Mouse (Mus musculus): ENCODE measurements around the gene Lhfpl1. TPM values are rescaled to one million over a fixed set of nuclear protein-coding genes. Genes with fewer than 3 reads are reported as not detected.
"Not testable (repeated sequence)": the region's sequence is repeated elsewhere in the genome, so short reads cannot be mapped to it uniquely, and the experiment has no call there.

Lhfpl1 gene
- total and polyA plus RNA-seq, 2 experiments from 2014 or later: 0.05 TPM; not detected in 1

DNA sequence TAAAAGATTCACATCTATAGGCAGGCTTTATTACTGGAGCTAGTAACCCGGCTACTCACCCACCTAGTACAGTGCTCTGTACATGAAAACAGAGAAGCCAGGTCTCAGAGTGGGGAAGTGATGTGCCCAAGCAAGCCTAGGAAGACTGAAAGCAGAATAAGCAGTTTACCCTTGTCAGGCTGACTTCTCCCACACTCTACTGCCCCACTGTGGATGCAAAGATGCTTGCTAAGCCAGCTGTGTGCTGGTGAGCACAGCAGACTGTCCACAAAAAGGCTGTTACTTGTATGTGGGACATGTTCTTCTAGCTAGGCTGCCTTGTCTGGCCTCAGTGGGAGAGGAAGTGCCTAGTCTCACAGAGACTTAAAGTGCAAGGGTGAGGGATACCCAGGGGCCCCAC is 40.3 kb downstream of the Lhfpl1 start:
- H3K36me3 ChIP-seq (replicated peaks; ENCODE audit: control insufficient read depth, insufficient read depth, low read length): no peaks in the 10 kb centered on the region
- WGBS: 53% methylated on average over 1 of the region's 1 CpGs

DNA sequence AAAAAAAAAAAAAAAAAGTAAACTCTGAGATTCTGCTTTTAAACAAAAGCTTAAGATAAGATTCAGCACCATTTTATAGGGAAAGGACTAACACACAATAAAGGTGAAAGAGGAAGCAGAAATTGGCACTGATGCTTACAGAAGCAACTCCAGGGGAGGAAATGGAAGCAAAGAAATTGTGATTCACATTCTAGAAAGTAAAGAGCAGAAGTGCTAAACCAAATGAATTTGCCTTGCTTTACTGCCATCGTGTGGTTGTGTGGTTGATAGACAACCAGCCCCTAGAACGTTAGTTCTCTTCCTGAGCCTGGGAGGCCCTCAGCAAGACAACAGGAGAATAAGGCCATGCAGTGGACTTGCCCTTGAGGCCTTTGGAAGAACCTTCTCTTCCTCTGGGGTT is 41.7 kb downstream of the Lhfpl1 start:
- Histone ChIP-seq H3K4me2 (ENCODE audit: low read depth, low read length) (no peak overlapping the region), H3K4me3 (ENCODE audit: low read depth, low read length) (no peak overlapping the region), H3K4me1 (ENCODE audit: control insufficient read depth, insufficient read depth) (no peaks in the 10 kb centered on the region), H3K9ac (replicated peaks; ENCODE audit: low read depth, low read length) (no peak overlapping the region), H3K27me3 (ENCODE audit: control insufficient read depth, insufficient read depth, low read length) (no peaks in the 10 kb centered on the region), H3K27ac (ENCODE audit: low read depth) (no peak overlapping the region), H3K9me3 (replicated peaks; ENCODE audit: control insufficient read depth, low read length) (no peaks in the 10 kb centered on the region), H3K36me3 (replicated peaks; ENCODE audit: control insufficient read depth, insufficient read depth, low read length) (no peaks in the 10 kb centered on the region)
- ATAC-seq (ENCODE audit: insufficient read depth, low read depth) (no peak), DNase-seq (ENCODE audit: low spot score) (peak; percentile 16)
- TF ChIP-seq CTCF (IDR thresholded peaks at IDR 0.05; ENCODE audit: low read depth): peak; percentile 56
- TF ChIP-seq EP300 (IDR thresholded peaks at IDR 0.05; ENCODE audit: low read depth): no peak
- WGBS: 11% methylated on average over 2 of the region's 2 CpGs

More for the DNA sequence above, 40.3 kb downstream of the Lhfpl1 start:
- no peak for ATAC-seq (ENCODE audit: insufficient read depth, low read depth)
- Histone ChIP-seq H3K9me3 (replicated peaks; ENCODE audit: control insufficient read depth, low read length) (no peaks in the 10 kb centered on the region), H3K4me2 (ENCODE audit: low read depth, low read length) (no peak overlapping the region), H3K27ac (ENCODE audit: low read depth) (no peak overlapping the region), H3K4me3 (ENCODE audit: low read depth, low read length) (no peak overlapping the region), H3K4me1 (ENCODE audit: control insufficient read depth, insufficient read depth) (no peaks in the 10 kb centered on the region), H3K9ac (replicated peaks; ENCODE audit: low read depth, low read length) (no peak overlapping the region), H3K27me3 (ENCODE audit: control insufficient read depth, insufficient read depth, low read length) (no peaks in the 10 kb centered on the region)
- no peak for DNase-seq (ENCODE audit: low spot score)
- TF ChIP-seq CTCF (IDR thresholded peaks at IDR 0.05; ENCODE audit: low read depth) (peak; percentile 22), EP300 (IDR thresholded peaks at IDR 0.05; ENCODE audit: low read depth) (no peak)

DNA sequence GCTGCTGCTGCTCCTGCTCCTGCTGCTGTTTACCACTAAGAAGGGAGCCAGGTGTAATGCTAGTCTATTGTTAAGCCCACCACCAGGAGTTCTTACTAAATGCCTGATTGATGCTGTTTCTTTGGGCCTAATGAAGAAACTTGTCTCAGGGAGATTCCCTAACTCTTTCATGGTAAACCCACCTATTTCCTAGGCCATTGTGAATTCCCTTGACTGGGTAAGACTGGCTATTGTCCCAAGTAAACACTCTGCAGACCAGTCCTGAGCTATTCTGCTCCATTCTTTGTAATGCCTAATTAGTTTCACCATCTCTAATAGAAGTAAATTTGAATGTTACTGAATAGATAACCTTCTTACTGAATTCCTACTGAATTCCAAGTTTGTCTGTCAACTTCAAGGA is 48.7 kb downstream of the Lhfpl1 start:
- H3K4me1 ChIP-seq (ENCODE audit: control insufficient read depth, insufficient read depth); H3K4me2 ChIP-seq (ENCODE audit: low read depth, low read length); H3K27ac ChIP-seq (ENCODE audit: low read depth); ATAC-seq (ENCODE audit: insufficient read depth, low read depth); H3K27me3 ChIP-seq (ENCODE audit: control insufficient read depth, insufficient read depth, low read length); H3K4me3 ChIP-seq (ENCODE audit: low read depth, low read length); H3K9me3 ChIP-seq (replicated peaks; ENCODE audit: control insufficient read depth, low read length); DNase-seq (ENCODE audit: low spot score); H3K36me3 ChIP-seq (replicated peaks; ENCODE audit: control insufficient read depth, insufficient read depth, low read length); H3K9ac ChIP-seq (replicated peaks; ENCODE audit: low read depth, low read length): not testable (repeated sequence)

DNA sequence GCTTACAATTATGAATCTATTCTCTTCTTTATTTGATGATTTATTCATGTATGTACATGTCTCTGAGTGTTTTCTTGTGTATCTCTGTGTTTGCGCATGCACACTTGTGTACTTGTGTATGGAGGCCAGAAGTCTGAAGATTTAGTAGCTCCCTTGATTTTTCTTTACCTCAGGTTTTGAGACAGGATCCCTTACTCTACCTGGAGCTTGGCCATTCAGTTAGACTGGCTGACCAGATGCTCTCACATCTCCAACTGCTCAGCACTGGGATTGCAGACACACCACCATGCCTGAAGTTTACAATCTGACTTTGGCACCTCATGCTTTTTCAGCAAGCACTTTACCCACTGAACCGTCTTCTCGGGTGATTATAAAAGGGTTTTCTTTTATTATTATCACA is 76.7 kb downstream of the Lhfpl1 start:
- ATAC-seq (ENCODE audit: insufficient read depth, low read depth): no peak
- DNase-seq (ENCODE audit: low spot score): no peak
- Histone ChIP-seq H3K27ac (ENCODE audit: low read depth) (no peak overlapping the region), H3K4me2 (ENCODE audit: low read depth, low read length) (no peak overlapping the region), H3K36me3 (replicated peaks; ENCODE audit: control insufficient read depth, insufficient read depth, low read length) (no peaks in the 10 kb centered on the region), H3K9ac (replicated peaks; ENCODE audit: low read depth, low read length) (no peak overlapping the region), H3K4me1 (ENCODE audit: control insufficient read depth, insufficient read depth) (no peaks in the 10 kb centered on the region), H3K9me3 (replicated peaks; ENCODE audit: control insufficient read depth, low read length) (no peaks in the 10 kb centered on the region), H3K4me3 (ENCODE audit: low read depth, low read length) (no peak overlapping the region), H3K27me3 (ENCODE audit: control insufficient read depth, insufficient read depth, low read length) (no peaks in the 10 kb centered on the region)
- WGBS: 80% methylated on average over 3 of the region's 3 CpGs
- TF ChIP-seq CTCF (IDR thresholded peaks at IDR 0.05; ENCODE audit: low read depth) (no peak), EP300 (IDR thresholded peaks at IDR 0.05; ENCODE audit: low read depth) (no peak)

DNA sequence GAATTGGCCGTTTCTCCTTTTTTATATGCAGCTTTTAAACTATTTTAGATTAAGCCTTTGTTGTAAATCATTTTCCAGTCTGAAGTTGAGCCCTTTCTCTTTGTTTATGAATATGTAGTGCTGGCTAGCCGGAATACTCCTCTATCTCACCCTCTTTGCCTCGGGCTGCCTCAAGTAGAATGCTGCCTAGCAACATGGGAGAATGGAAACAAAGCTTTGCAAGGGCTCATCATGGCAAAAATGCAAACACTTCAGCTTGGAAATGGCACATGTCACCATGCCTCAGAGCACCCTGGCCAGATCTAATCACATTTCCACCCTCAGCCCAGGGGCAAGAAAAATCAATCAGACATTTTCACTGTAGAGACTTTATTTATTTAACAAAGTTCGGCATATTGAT is 77.1 kb downstream of the Lhfpl1 start:
- WGBS: 48% methylated on average over 4 of the region's 4 CpGs
- Histone ChIP-seq H3K27me3 (ENCODE audit: control insufficient read depth, insufficient read depth, low read length) (no peaks in the 10 kb centered on the region), H3K36me3 (replicated peaks; ENCODE audit: control insufficient read depth, insufficient read depth, low read length) (no peaks in the 10 kb centered on the region), H3K9me3 (replicated peaks; ENCODE audit: control insufficient read depth, low read length) (no peaks in the 10 kb centered on the region), H3K9ac (replicated peaks; ENCODE audit: low read depth, low read length) (no peak overlapping the region), H3K27ac (ENCODE audit: low read depth) (no peak overlapping the region), H3K4me2 (ENCODE audit: low read depth, low read length) (no peak overlapping the region), H3K4me3 (ENCODE audit: low read depth, low read length) (no peak overlapping the region), H3K4me1 (ENCODE audit: control insufficient read depth, insufficient read depth) (no peaks in the 10 kb centered on the region)
- DNase-seq (ENCODE audit: low spot score): no peak
- TF ChIP-seq CTCF (IDR thresholded peaks at IDR 0.05; ENCODE audit: low read depth) (no peak), EP300 (IDR thresholded peaks at IDR 0.05; ENCODE audit: low read depth) (no peak)
- ATAC-seq (ENCODE audit: insufficient read depth, low read depth): no peak

DNA sequence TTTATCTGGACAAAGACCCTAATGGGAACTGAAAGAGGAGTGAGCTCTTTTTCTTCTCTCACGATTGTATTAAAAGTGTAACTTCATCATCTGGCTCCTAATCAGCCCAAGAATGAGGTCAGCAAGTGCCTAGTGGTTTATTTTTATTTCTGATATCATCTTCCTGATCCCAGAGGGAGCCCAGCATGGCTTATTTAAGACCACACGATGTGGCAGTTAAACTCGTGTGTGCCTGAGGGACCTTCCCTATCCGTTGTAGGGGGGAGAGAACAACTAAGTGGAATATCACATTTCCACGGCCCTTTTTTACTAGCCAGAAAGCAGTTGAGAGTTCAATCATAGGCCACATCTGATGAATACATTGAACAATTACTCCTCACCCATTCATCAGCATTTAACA is 87.1 kb downstream of the Lhfpl1 start:
- WGBS: 30% methylated on average over 5 of the region's 5 CpGs
- DNase-seq (ENCODE audit: low spot score) (no peak), ATAC-seq (ENCODE audit: insufficient read depth, low read depth) (no peak)
- TF ChIP-seq EP300 (IDR thresholded peaks at IDR 0.05; ENCODE audit: low read depth): no peak
- TF ChIP-seq CTCF (IDR thresholded peaks at IDR 0.05; ENCODE audit: low read depth): no peak
- Histone ChIP-seq H3K36me3 (replicated peaks; ENCODE audit: control insufficient read depth, insufficient read depth, low read length) (no peaks in the 10 kb centered on the region), H3K9ac (replicated peaks; ENCODE audit: low read depth, low read length) (no peak overlapping the region), H3K4me3 (ENCODE audit: low read depth, low read length) (no peak overlapping the region), H3K4me2 (ENCODE audit: low read depth, low read length) (no peak overlapping the region), H3K27me3 (ENCODE audit: control insufficient read depth, insufficient read depth, low read length) (no peaks in the 10 kb centered on the region), H3K4me1 (ENCODE audit: control insufficient read depth, insufficient read depth) (no peaks in the 10 kb centered on the region; the same call in 1 of the 2 replicates), H3K9me3 (replicated peaks; ENCODE audit: control insufficient read depth, low read length) (no peaks in the 10 kb centered on the region), H3K27ac (ENCODE audit: low read depth) (no peak overlapping the region)

Other genes starting within 250 kb of the Lhfpl1 start
- gene Amot, start 156.1 kb upstream of the Lhfpl1 start, total RNA-seq (2014; rRNA removed; ENCODE audit: low replicate concordance): 6.3 and 12.0 TPM in 2 replicates
- gene Amot, start 156.1 kb upstream of the Lhfpl1 start, polyA plus RNA-seq (2015; fragmentation: Nextera tagmentation; extraction: Ambion mirVana): 2.0 TPM in 2 replicates